Mouse (Mus musculus): ENCODE measurements around the gene Mettl27.
A peak's percentile ranks its signal among the peaks of the same experiment; 100 is the strongest.
"Not testable (repeated sequence)": the region's sequence is repeated elsewhere in the genome, so short reads cannot be mapped to it uniquely, and the experiment has no call there.

Gene Mettl27

GRCm38 (mm10) chr5:134951053-134951884 lies 19.1 kb downstream of the Mettl27 start:
- no peak for DNase-seq (ENCODE audit: low read depth, low spot score)

GRCm38 (mm10) chr5:134955491-134955890 lies 23.3 kb downstream of the Mettl27 start:
- DNase-seq (ENCODE audit: low read depth, low spot score): no peak

GRCm38 (mm10) chr5:134959114-134959513 lies 26.9 kb downstream of the Mettl27 start:
- no peak for DNase-seq (ENCODE audit: low read depth, low spot score)

GRCm38 (mm10) chr5:134960430-134960829 lies 28.3 kb downstream of the Mettl27 start:
- no peak for DNase-seq (ENCODE audit: low read depth, low spot score)

GRCm38 (mm10) chr5:134961519-134961918 lies 29.4 kb downstream of the Mettl27 start:
- DNase-seq (ENCODE audit: low read depth, low spot score): no peak

GRCm38 (mm10) chr5:134963546-134963945 lies 31.4 kb downstream of the Mettl27 start:
- no peak for DNase-seq (ENCODE audit: low read depth, low spot score)

- not testable (repeated sequence) for DNase-seq (ENCODE audit: low read depth, low spot score)
These were observed 32.5 kb downstream of the Mettl27 start for GRCm38 (mm10) chr5:134964655-134965054.

GRCm38 (mm10) chr5:134965473-134965851 lies 33.3 kb downstream of the Mettl27 start:
- DNase-seq (ENCODE audit: low read depth, low spot score): peak; percentile 87

GRCm38 (mm10) chr5:134965852-134966821 lies 34.0 kb downstream of the Mettl27 start:
- peak; percentile 85 for DNase-seq (ENCODE audit: low read depth, low spot score)

- DNase-seq (ENCODE audit: low read depth, low spot score): no peak
These were observed 35.2 kb downstream of the Mettl27 start for GRCm38 (mm10) chr5:134967164-134967944.

GRCm38 (mm10) chr5:134970671-134971070 lies 38.5 kb downstream of the Mettl27 start:
- DNase-seq (ENCODE audit: low read depth, low spot score): no peak

- DNase-seq (ENCODE audit: low read depth, low spot score): no peak
These were observed 40.9 kb downstream of the Mettl27 start for GRCm38 (mm10) chr5:134973081-134973480.

GRCm38 (mm10) chr5:134973526-134973925 lies 41.4 kb downstream of the Mettl27 start:
- no peak for DNase-seq (ENCODE audit: low read depth, low spot score)

GRCm38 (mm10) chr5:134974294-134974693 lies 42.1 kb downstream of the Mettl27 start:
- DNase-seq (ENCODE audit: low read depth, low spot score): no peak

- DNase-seq (ENCODE audit: low read depth, low spot score): no peak
These were observed 42.8 kb downstream of the Mettl27 start for GRCm38 (mm10) chr5:134974921-134975320.

GRCm38 (mm10) chr5:134976164-134976563 lies 44.0 kb downstream of the Mettl27 start:
- DNase-seq (ENCODE audit: low read depth, low spot score): no peak

GRCm38 (mm10) chr5:134976577-134977250 lies 44.5 kb downstream of the Mettl27 start:
- DNase-seq (ENCODE audit: low read depth, low spot score): no peak

- DNase-seq (ENCODE audit: low read depth, low spot score): no peak
These were observed 45.7 kb downstream of the Mettl27 start for GRCm38 (mm10) chr5:134977837-134978236.

GRCm38 (mm10) chr5:134981149-134981548 lies 49.0 kb downstream of the Mettl27 start:
- no peak for DNase-seq (ENCODE audit: low read depth, low spot score)

GRCm38 (mm10) chr5:134983111-134983510 lies 50.9 kb downstream of the Mettl27 start:
- no peak for DNase-seq (ENCODE audit: low read depth, low spot score)

- no peak for DNase-seq (ENCODE audit: low read depth, low spot score)
These were observed 51.6 kb downstream of the Mettl27 start for GRCm38 (mm10) chr5:134983771-134984170.

Measured in CD4-positive, CD25-positive, alpha-beta regulatory T cell, adult 2 months (primary cell).